Mouse (Mus musculus) CH12.LX (cell line): ENCODE results near the gene Slc43a2. TPM values are rescaled to one million over a fixed set of nuclear protein-coding genes. Genes with fewer than 3 reads are reported as not detected.

Experiments
- DNase-seq: peaks from one replicate; pipeline ENCODE4 v3.0.0-alpha.2; 2013; ENCODE audit errors: extremely low read depth
- H3K27ac ChIP-seq: 2 replicates; pipeline ENCODE4 v1.5.1; 2012; ENCODE audit warnings: low read depth, mild to moderate bottlenecking, control low read depth, moderate library complexity; ENCODE audit not compliant: insufficient read depth
- H3K27me3 ChIP-seq: replicated peaks from 2 replicates; pipeline ENCODE3; 2012; ENCODE audit warnings: inconsistent platforms
- H3K36me3 ChIP-seq, 2 experiments: replicated peaks in 1 of 2; 2 replicates each; pipeline versions ENCODE3 to v1.6.1; 2012; ENCODE audit warnings: inconsistent platforms in 1 of 2, low read length in 1 of 2, mild to moderate bottlenecking in 1 of 2, mixed read lengths in 1 of 2, moderate library complexity in 1 of 2; ENCODE audit not compliant: control insufficient read depth in 1 of 2, insufficient read depth in 1 of 2
- H3K4me1 ChIP-seq, 2 experiments: 2 replicates each; pipeline ENCODE4 v1.6.1; 2012; ENCODE audit warnings: inconsistent platforms in 1 of 2, moderate library complexity in 1 of 2; ENCODE audit not compliant: insufficient read depth in 2 of 2, control insufficient read depth in 1 of 2
- H3K4me2 ChIP-seq: 2 replicates; pipeline ENCODE4 v1.6.1; 2012; ENCODE audit warnings: low read depth, mild to moderate bottlenecking, control low read depth; ENCODE audit not compliant: poor library complexity, insufficient read depth, severe bottlenecking
- H3K4me3 ChIP-seq, 3 experiments: fragments of 150-350 bp in 1 of 3; sonication (generic) in 1 of 3; replicated peaks in 1 of 3; 2 replicates each; pipeline versions ENCODE3 to v1.5.1; 2011 to 2012; ENCODE audit warnings: low read depth in 2 of 3, low read length in 2 of 3, mild to moderate bottlenecking in 2 of 3, moderate library complexity in 2 of 3, control low read depth in 1 of 3, improper control_type of control experiment in 1 of 3, inconsistent platforms in 1 of 3, mixed read lengths in 1 of 3; ENCODE audit not compliant: poor library complexity in 1 of 3
- H3K79me2 ChIP-seq: replicated peaks from 2 replicates; pipeline ENCODE4 v1.6.1; 2012; ENCODE audit warnings: mild to moderate bottlenecking, moderate library complexity; ENCODE audit not compliant: control insufficient read depth, poor library complexity, insufficient read depth, severe bottlenecking; ENCODE audit errors: extremely low read depth
- H3K9ac ChIP-seq: 2 replicates; pipeline ENCODE4 v1.6.1; 2012; ENCODE audit warnings: low read depth, mild to moderate bottlenecking, control low read depth, moderate library complexity; ENCODE audit not compliant: insufficient read depth
- H3K9me3 ChIP-seq: replicated peaks from 2 replicates; pipeline ENCODE3; 2012; ENCODE audit warnings: low read length, inconsistent platforms, mixed read lengths
- CHD1 ChIP-seq: IDR thresholded peaks from 2 replicates; pipeline ENCODE4 v1.6.1; 2012; ENCODE audit warnings: low read depth, low read length, improper control_type of control experiment, inconsistent platforms
- CHD2 ChIP-seq: IDR thresholded peaks from 2 replicates; pipeline ENCODE4 v1.6.1; 2011; ENCODE audit warnings: low read length, improper control_type of control experiment
- ELF1 ChIP-seq: IDR thresholded peaks from 2 replicates; pipeline ENCODE4 v1.6.1; 2014; ENCODE audit warnings: low read depth, mild to moderate bottlenecking, inconsistent platforms, low read length, improper control_type of control experiment
- ETS1 ChIP-seq: conservative IDR thresholded peaks from 2 replicates; pipeline ENCODE4 v1.6.1; 2012; ENCODE audit warnings: low read depth, mild to moderate bottlenecking, inconsistent platforms, low read length, improper control_type of control experiment, moderate library complexity
- HCFC1 ChIP-seq: IDR thresholded peaks from 2 replicates; pipeline ENCODE4 v1.6.1; 2012; ENCODE audit warnings: low read depth, mild to moderate bottlenecking, inconsistent platforms, low read length, improper control_type of control experiment
- JUN ChIP-seq: IDR thresholded peaks from 2 replicates; pipeline ENCODE4 v1.6.1; 2011; ENCODE audit warnings: low read depth, mild to moderate bottlenecking, low read length, improper control_type of control experiment, moderate library complexity; ENCODE audit not compliant: insufficient read depth
- KAT2A ChIP-seq: IDR thresholded peaks from 2 replicates; pipeline ENCODE4 v1.6.1; 2012; ENCODE audit warnings: low read length, improper control_type of control experiment, inconsistent platforms; ENCODE audit not compliant: insufficient replicate concordance
- MAX ChIP-seq: IDR thresholded peaks from 2 replicates; pipeline ENCODE4 v1.6.1; 2011; ENCODE audit warnings: low read length, improper control_type of control experiment
- MAZ ChIP-seq: IDR thresholded peaks from 2 replicates; pipeline ENCODE4 v1.6.1; 2012; ENCODE audit warnings: low read depth, mild to moderate bottlenecking, inconsistent platforms, low read length, improper control_type of control experiment, moderate library complexity
- MEF2A ChIP-seq: IDR thresholded peaks from 2 replicates; pipeline ENCODE4 v1.6.1; 2014; ENCODE audit warnings: low read depth, mild to moderate bottlenecking, inconsistent platforms, low read length, improper control_type of control experiment, borderline replicate concordance
- MXI1 ChIP-seq: IDR thresholded peaks from 2 replicates; pipeline ENCODE4 v1.6.1; 2011; ENCODE audit warnings: mild to moderate bottlenecking, low read depth, low read length, improper control_type of control experiment
- MYC ChIP-seq: IDR thresholded peaks from 2 replicates; pipeline ENCODE4 v1.6.1; 2011; ENCODE audit warnings: low read depth, mild to moderate bottlenecking, improper control_type of control experiment, low read length
- NELFE ChIP-seq: IDR thresholded peaks from 2 replicates; pipeline ENCODE4 v1.6.1; 2011; ENCODE audit warnings: low read depth, low read length, improper control_type of control experiment
- NRF1 ChIP-seq: IDR thresholded peaks from 2 replicates; pipeline ENCODE4 v1.6.1; 2014; ENCODE audit warnings: low read depth, mild to moderate bottlenecking, inconsistent platforms, low read length, improper control_type of control experiment, moderate library complexity
- POLR2A ChIP-seq: IDR thresholded peaks from 2 replicates; pipeline ENCODE4 v1.6.1; 2011; ENCODE audit warnings: low read depth, mild to moderate bottlenecking, improper control_type of control experiment, low read length
- POLR2AphosphoS2 ChIP-seq: IDR thresholded peaks from 2 replicates; pipeline ENCODE4 v1.6.1; 2011; ENCODE audit warnings: low read depth, low read length, improper control_type of control experiment
- RCOR1 ChIP-seq: conservative IDR thresholded peaks from 2 replicates; pipeline ENCODE4 v1.6.1; 2012; ENCODE audit warnings: low read depth, mild to moderate bottlenecking, inconsistent platforms, low read length, improper control_type of control experiment
- SIN3A ChIP-seq: IDR thresholded peaks from 2 replicates; pipeline ENCODE4 v1.6.1; 2012; ENCODE audit warnings: low read length, improper control_type of control experiment, inconsistent platforms
- TBP ChIP-seq: conservative IDR thresholded peaks from 2 replicates; pipeline ENCODE4 v1.6.1; 2011; ENCODE audit warnings: low read depth, low read length, improper control_type of control experiment
- TCF12 ChIP-seq: IDR thresholded peaks from 2 replicates; pipeline ENCODE4 v1.6.1; 2014; ENCODE audit warnings: low read depth, mild to moderate bottlenecking, inconsistent platforms, low read length, improper control_type of control experiment
- UBTF ChIP-seq: IDR thresholded peaks from 2 replicates; pipeline ENCODE4 v1.6.1; 2012; ENCODE audit warnings: low read depth, mild to moderate bottlenecking, inconsistent platforms, low read length, improper control_type of control experiment, moderate library complexity
- USF2 ChIP-seq: conservative IDR thresholded peaks from 2 replicates; pipeline ENCODE4 v1.6.1; 2011; ENCODE audit warnings: low read depth, low read length, improper control_type of control experiment
- ZMIZ1 ChIP-seq: IDR thresholded peaks from 2 replicates; pipeline ENCODE4 v1.6.1; 2012; ENCODE audit warnings: low read depth, mild to moderate bottlenecking, inconsistent platforms, low read length, improper control_type of control experiment
- ZNF384 ChIP-seq: IDR thresholded peaks from 2 replicates; pipeline ENCODE4 v1.6.1; 2012; ENCODE audit warnings: low read depth, low read length, improper control_type of control experiment, inconsistent platforms
- dilution Hi-C: fragments of 300-500 bp; cut with MboI; formaldehyde crosslinking; loops from 2 replicates; pipeline ENCODE4 v1.14.3; 2020; ENCODE audit warnings: low sequenced_read_pairs; ENCODE audit not compliant: extremely low pct_unique_long_range_greater_than_20kb, extremely low pct_ligation_motif_present
- in situ Hi-C: fragments of 300-500 bp; cut with MboI; formaldehyde crosslinking; loops from 3 replicates; pipeline ENCODE4 v1.14.3; 2019; ENCODE audit warnings: low sequenced_read_pairs, low pct_ligation_motif_present, low pct_unique_long_range_greater_than_20kb, mixed read lengths
- polyA plus RNA-seq: library from polyadenylated mRNA; unstranded; fragments of >175 nt; gene quantifications from 2 replicates; pipeline ENCODE4 v1.2.1, GENCODE M21; 2012; ENCODE audit warnings: low read depth; ENCODE audit not compliant: insufficient read length
- total RNA-seq, 2 experiments: library from RNA; depleted of rRNA; stranded (reverse); fragments of 300-350 nt in 1 of 2; fragments of >200 nt in 1 of 2; gene quantifications; 2 replicates each; pipeline ENCODE4 v1.2.3; 2012 to 2014

The Slc43a2 gene
- total and polyA plus RNA-seq, 3 experiments: 5.0 to 8.9 (median 8.8) TPM

DNA sequence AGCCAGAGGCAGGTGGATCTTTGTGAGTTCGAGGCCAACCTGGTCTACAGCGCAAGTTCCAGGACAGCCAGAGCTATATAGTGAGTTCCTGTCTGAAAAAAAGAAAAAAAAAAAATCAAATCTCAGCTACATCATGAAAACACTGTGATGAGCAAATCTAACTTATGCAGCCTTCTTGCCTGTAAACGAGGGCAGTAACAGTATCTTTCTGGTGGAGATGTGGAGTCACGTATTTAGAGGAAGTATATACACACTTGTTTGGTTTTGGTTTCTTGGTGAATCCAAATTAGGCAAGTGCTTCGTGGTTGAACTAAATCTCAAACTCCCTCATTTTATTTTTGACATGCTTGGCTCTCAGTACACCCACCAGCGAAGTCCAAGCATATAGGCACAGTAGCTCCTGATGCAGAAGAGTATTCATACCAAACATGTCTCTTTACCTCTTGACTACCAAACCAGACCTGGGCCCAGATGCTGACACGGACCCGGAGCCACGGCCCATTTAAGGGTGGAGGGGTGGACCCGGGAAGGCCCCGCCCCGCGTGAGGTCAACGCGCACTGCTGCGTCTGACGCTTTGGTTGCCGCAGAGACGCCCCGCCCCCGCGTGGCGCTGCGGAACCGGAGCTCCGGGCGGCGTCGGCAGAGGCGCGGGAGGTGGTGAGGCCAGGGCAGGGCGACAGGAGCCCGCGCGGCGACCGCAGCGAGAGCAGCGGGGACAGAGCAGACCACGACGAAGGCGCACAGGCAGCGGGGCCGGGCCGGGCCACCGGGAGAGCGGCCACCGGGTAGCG is 56.2 kb downstream of the Slc43a2 start, which contains the start of gene Pitpna:
Gene Pitpna, plus strand, starts transcription at position 605 of the 792 bp plus-strand sequence.
- dilution Hi-C loops (no loop called here), in situ Hi-C loops (no loop called here)
- Histone ChIP-seq H3K79me2 (peaks cover 25% of the 10 kb centered on the region), H3K9ac (peak within 1 kb of the TSS; percentile 82), H3K4me2 (peak within 1 kb of the TSS; percentile 80), H3K4me3 (peak within 1 kb of the TSS; percentile 81 to 94 (median 91)), H3K9me3 (no peaks in the 10 kb centered on the region), H3K4me1 (peaks cover 10 to 62% of the 10 kb centered on the region in 2 experiments), H3K27me3 (no peaks in the 10 kb centered on the region), H3K36me3 (peaks cover 12 to 30% of the 10 kb centered on the region in 2 experiments)
- no peak for TF ChIP-seq CHD1
- no peak for TF ChIP-seq MYC
- TF ChIP-seq POLR2A: peak; percentile 97
- no peak for TF ChIP-seq USF2
- TF ChIP-seq POLR2AphosphoS2: peak; percentile 96
- TF ChIP-seq NELFE: peak; percentile 96
- TF ChIP-seq TCF12: peak; percentile 87
- peak; percentile 64; the same call in 1 of the 2 replicates for TF ChIP-seq KAT2A
- peak; percentile 68 for TF ChIP-seq HCFC1
- TF ChIP-seq CHD2: no peak
- TF ChIP-seq UBTF: peak; percentile 93
- TF ChIP-seq JUN: peak; percentile 17; the same call in 1 of the 2 replicates
- TF ChIP-seq MEF2A: no peak
- peak; percentile 26; the same call in 1 of the 2 replicates for TF ChIP-seq ZNF384
- peak; percentile 66 for TF ChIP-seq ELF1
- peak; percentile 97 for TF ChIP-seq ZMIZ1
- peak; percentile 51; the same call in 1 of the 2 replicates for TF ChIP-seq MAX
- peak; percentile 92 for TF ChIP-seq TBP
- TF ChIP-seq NRF1: peak; percentile 64
- no peak for TF ChIP-seq ETS1
- TF ChIP-seq MAZ: peak; percentile 32; the same call in 1 of the 2 replicates
- TF ChIP-seq SIN3A: peak; percentile 91
- no peak for TF ChIP-seq RCOR1
- TF ChIP-seq MXI1: peak; percentile 96
- TF ChIP-seq, all 38 proteins: peak for 17
- peak; percentile 97 for DNase-seq
- peak within 1 kb of the TSS; percentile 10 for H3K27ac ChIP-seq
